Mouse (Mus musculus) kidney, adult 2 months (tissue): ENCODE data around the gene Rab20.

Source experiments
- CTCF ChIP-seq: fragments of 200-500 bp; conservative IDR thresholded peaks from 2 replicates; pipeline ENCODE4 v1.5.1; 2011; ENCODE audit warnings: low read depth, mild to moderate bottlenecking, control low read depth, low read length, moderate library complexity, mixed read lengths; ENCODE audit not compliant: insufficient read depth, insufficient read length
- POLR2A ChIP-seq: fragments of 200-500 bp; IDR thresholded peaks from one replicate; pipeline ENCODE4 v1.6.1; 2011; ENCODE audit warnings: low read depth, low read length, control low read depth

DNA sequence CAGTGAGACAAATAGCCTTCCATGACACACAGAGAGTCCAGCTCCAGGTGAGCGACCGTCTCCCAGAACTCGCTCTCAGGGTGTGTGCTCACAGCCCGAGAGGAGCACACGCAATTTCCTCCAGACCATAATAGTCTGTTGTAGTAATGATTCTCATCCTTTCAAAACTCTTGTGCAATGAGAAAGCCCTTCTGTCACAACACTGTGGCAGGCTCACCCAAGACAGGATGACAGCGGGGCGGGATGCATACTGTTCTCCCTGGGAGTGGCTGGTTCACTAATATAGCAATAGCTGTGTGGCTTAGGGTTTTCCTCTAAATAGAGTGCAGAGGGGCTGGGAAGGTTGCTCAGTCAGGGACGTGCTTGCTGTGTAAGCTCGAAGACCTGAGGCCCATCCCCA is 74.7 kb downstream of the Rab20 start:
- TF ChIP-seq POLR2A (no peak), CTCF (no peak)
